ENCODE assay signal across 10 mouse cellular contexts in genomic region chr19:17650831-17651502, GRCm38 (mm10).
DNase-seq lines count a peak whose midpoint lies in the region; ATAC-seq and TF ChIP-seq lines count a peak whose summit lies in the region.
"Had no signal": no experiment of that assay in that cellular context is flagged by ENCODE, and none has a peak within 500 bp of the region (broad histone marks: within the 10 kb centered on the region; RNA-seq: fewer than 3 reads in every experiment).

No protein-coding gene starts in this region.

- ATAC-seq in hindbrain, embryonic 15.5 days (ENCODE audit: low FRiP score, low read depth), result peak; percentile 92
- ATAC-seq in limb, embryonic 14.5 days (ENCODE audit: low FRiP score, low read depth), result peak; percentile 82
- no peak for ATAC-seq in frontal cortex, adult (ENCODE audit: low TSS enrichment)

- no peak overlapping the region for H3K9ac ChIP-seq in hindbrain, embryonic 15.5 days
- no peak overlapping the region for H3K9ac ChIP-seq in limb, embryonic 14.5 days (ENCODE audit: low read depth, low read length, severe bottlenecking)

- WGBS in hindbrain, embryonic 15.5 days, result 35% methylated on average over 5 of the region's 5 CpGs
- 12% methylated on average over 5 of the region's 5 CpGs for WGBS in limb, embryonic 14.5 days

- no peak overlapping the region for H3K27ac ChIP-seq in hindbrain, embryonic 15.5 days (replicated peaks)
- no peak overlapping the region for H3K27ac ChIP-seq in limb, embryonic 14.5 days (replicated peaks; ENCODE audit: low read depth, low read length)
- H3K27ac ChIP-seq: stomach, postnatal 0 days had no signal

- TF ChIP-seq POLR2A in limb, embryonic 14.5 days (IDR thresholded peaks at IDR 0.05; ENCODE audit: borderline replicate concordance, extremely low read depth, insufficient read depth, insufficient read length), result no peak

- H3K4me1 ChIP-seq in hindbrain, embryonic 15.5 days (replicated peaks), result peaks cover 6% of the 10 kb centered on the region
- H3K4me1 ChIP-seq in limb, embryonic 14.5 days (ENCODE audit: control insufficient read depth, insufficient read depth, low read length), result peaks cover 16% of the 10 kb centered on the region

- no peaks in the 10 kb centered on the region for H3K27me3 ChIP-seq in hindbrain, embryonic 15.5 days
- peaks cover 27% of the 10 kb centered on the region for H3K27me3 ChIP-seq in limb, embryonic 14.5 days (ENCODE audit: control insufficient read depth, insufficient read depth, low read length)

- DNase-seq in cerebellum, postnatal 10 days, result peak; percentile 8 to 28
- DNase-seq in cerebellum, postnatal 25 days, result no peak
- peak; percentile 79 for DNase-seq in embryo, embryonic 10 days (ENCODE audit: low spot score)
- DNase-seq in limb, embryonic 14.5 days (ENCODE audit: low spot score), result peak; percentile 67
- DNase-seq in thymus, postnatal 36 days, result no peak
- DNase-seq in spleen, adult 12 weeks (ENCODE audit: low spot score), result no peak
- DNase-seq: cerebellum, adult 8-10 months had no signal

- H3K4me3 ChIP-seq in hindbrain, embryonic 15.5 days, result no peak overlapping the region
- no peak overlapping the region for H3K4me3 ChIP-seq in limb, embryonic 14.5 days (replicated peaks; ENCODE audit: low read length)

- H3K36me3 ChIP-seq in hindbrain, embryonic 15.5 days, result no peaks in the 10 kb centered on the region
- H3K36me3 ChIP-seq in limb, embryonic 14.5 days (ENCODE audit: control insufficient read depth, insufficient read depth, low read length), result no peaks in the 10 kb centered on the region

- no peaks in the 10 kb centered on the region for H3K9me3 ChIP-seq in hindbrain, embryonic 15.5 days
- no peaks in the 10 kb centered on the region for H3K9me3 ChIP-seq in limb, embryonic 14.5 days (ENCODE audit: control insufficient read depth, low read length)

- H3K4me2 ChIP-seq in hindbrain, embryonic 15.5 days, result no peak overlapping the region
- H3K4me2 ChIP-seq in limb, embryonic 14.5 days (replicated peaks; ENCODE audit: low read depth, low read length, severe bottlenecking), result no peak overlapping the region

Comparison
In these comparisons a context has a peak if more than half of its experiments do, and no peak if none do; other contexts are left out.
1. DNase-seq: peak in cerebellum, postnatal 10 days (2 of 2), embryo, embryonic 10 days (single experiment) and limb, embryonic 14.5 days (single experiment); none in cerebellum, postnatal 25 days (0 of 2), thymus, postnatal 36 days (0 of 2) and spleen, adult 12 weeks (single experiment).